Mouse (Mus musculus): Measurements from ENCODE around the gene Cmtm2a. TPM values are rescaled to one million over a fixed set of nuclear protein-coding genes. Genes with fewer than 3 reads are reported as not detected.

Gene Cmtm2a
- polyA plus RNA-seq (2014; fragmentation: Illumina TruSeq; extraction: RNeasy Lipid Tissue Mini Kit (QIAGEN cat#74804); ENCODE audit: low read depth, low replicate concordance): not detected

DNA sequence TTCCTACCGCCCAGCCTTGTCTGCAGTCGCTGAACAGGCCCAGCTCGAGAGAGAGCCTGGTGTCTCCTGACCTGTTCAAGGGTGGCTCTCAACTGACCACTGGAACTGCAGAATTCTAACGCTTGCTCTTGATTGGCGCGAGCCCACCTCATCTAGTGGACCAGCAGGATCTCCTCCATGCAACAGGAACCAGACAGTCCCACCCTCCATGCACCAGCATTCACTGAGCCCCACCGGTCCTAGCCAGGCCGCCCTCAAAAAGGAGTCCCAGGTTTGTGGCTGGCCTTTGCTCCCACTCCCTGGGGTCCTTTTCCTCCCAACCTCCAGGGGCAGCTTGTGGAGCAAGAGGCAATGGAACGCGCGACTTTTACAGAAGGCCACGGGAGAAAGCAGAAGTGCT, at the start of gene Cmtm2a:
Gene Cmtm2a, minus strand, starts transcription at position 101 of the 400 bp plus-strand sequence.

DNA sequence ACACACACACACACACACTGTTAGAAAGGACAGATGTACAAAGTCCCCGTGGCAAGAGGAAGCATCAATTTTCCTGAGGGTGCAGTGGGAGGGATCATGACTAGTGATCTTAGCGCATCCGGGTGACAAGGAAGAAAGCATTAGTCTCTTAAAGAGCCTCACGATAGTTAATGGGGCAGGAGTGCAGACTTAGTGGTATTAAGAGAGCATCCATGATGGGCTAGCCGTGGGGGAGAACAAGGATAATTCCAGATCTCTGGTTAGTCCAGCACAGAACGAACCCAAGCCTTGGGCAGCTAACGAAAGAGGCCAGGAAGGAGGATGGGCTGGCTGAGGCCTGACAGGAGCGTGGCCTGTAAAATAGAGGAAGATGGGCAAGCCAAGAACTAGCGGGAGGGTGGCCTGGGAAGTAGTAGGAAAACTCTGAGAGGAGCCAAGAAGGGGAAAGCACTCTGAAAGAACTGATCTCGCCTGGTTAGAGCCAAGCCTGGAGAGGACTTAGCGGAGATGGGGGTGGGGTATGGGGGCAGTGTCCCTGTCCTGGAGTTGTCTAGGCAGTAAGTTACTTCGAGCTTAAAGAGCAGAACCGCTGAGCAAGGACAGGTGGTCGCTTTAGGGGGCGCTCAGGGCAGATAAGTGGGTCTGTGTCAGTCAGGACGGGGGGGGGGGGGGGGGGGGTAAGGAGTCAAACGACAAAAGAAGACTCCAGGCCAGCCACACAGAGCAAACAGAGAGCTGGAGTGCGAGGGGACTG, 46.4 kb upstream of the Cmtm2a start, which contains the start of gene Cmtm3:
Gene Cmtm3, plus strand, starts transcription at position 182 of the 754 bp plus-strand sequence.

DNA sequence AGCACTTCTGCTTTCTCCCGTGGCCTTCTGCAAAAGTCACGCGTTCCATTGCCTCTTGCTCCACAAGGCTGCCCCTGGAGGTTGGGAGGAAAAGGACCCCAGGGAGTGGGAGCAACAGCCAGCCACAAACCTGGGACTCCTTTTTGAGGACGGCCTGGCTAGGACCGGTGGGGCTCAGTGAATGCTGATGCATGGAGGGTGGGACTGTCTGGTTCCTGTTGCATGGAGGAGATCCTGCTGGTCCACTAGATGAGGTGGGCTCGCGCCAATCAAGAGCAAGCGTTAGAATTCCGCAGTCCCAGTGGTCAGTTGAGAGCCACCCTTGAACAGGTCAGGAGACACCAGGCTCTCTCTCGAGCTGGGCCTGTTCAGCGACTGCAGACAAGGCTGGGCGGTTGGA, 28.9 kb upstream of the Cmtm2a start, which contains the start of gene Cmtm2b:
Gene Cmtm2b, plus strand, starts transcription at position 301 of the 400 bp plus-strand sequence.

DNA sequence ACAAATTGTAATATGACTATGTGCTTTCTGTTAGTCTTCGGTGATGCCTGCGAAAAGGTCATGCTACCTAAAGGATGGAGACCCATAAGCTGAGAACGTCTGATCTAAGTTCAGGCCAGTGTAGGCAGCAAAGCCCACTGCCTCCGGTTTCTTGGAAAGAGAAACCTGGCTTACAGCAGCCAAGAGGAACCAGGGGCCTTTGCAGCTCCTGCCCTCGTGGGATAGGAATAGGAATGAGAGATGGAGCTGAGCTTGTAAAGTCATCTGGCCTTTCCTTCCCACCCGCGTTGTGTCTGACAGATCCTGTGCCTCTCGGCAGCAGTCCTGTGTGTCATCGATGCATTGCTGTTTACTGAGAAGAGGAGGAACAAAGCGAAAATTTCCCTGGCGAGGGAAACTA, 28.3 kb upstream of the Cmtm2a start, which contains the start of gene Gm11020:
Gene Gm11020, plus strand, starts transcription at position 301 of the 400 bp plus-strand sequence.

DNA sequence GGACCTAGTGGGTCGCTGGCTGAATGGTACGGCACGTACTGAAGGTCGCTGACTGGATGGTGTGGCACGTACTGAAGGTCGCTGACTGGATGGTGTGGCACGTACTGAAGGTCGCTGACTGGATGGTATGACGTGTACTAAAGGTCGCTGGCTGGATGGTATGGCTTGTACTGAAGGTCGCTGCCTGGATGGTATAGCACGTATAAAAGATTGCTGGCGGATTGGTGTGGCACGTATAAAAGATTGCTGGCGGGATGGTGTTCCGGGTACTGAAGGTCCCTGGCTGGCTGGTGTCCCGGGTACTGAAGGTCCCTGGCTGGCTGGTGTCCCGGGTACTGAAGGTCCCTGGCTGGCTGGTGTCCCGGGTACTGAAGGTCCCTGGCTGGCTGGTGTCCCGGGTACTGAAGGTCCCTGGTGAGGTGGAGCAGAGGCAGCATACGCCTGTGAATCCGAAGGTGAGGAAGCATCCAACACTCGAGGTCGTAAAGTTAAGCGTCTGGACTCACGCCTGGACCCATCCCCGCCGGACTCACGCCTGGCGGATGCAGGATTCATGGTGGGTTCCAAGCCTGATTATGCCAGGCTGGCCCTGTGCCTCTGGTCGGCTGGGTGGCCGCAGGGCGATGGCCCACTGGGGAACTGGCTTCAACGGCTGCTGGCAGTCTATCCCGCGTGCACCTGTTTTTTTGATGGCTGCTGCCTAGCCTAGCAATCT, 16.6 kb upstream of the Cmtm2a start, which contains the start of the genes Gm45711 and Cmtm1:
Gene Gm45711, minus strand, starts transcription at position 641 of the 715 bp plus-strand sequence.
Gene Cmtm1, minus strand, starts transcription at position 705 of the 715 bp plus-strand sequence.

DNA sequence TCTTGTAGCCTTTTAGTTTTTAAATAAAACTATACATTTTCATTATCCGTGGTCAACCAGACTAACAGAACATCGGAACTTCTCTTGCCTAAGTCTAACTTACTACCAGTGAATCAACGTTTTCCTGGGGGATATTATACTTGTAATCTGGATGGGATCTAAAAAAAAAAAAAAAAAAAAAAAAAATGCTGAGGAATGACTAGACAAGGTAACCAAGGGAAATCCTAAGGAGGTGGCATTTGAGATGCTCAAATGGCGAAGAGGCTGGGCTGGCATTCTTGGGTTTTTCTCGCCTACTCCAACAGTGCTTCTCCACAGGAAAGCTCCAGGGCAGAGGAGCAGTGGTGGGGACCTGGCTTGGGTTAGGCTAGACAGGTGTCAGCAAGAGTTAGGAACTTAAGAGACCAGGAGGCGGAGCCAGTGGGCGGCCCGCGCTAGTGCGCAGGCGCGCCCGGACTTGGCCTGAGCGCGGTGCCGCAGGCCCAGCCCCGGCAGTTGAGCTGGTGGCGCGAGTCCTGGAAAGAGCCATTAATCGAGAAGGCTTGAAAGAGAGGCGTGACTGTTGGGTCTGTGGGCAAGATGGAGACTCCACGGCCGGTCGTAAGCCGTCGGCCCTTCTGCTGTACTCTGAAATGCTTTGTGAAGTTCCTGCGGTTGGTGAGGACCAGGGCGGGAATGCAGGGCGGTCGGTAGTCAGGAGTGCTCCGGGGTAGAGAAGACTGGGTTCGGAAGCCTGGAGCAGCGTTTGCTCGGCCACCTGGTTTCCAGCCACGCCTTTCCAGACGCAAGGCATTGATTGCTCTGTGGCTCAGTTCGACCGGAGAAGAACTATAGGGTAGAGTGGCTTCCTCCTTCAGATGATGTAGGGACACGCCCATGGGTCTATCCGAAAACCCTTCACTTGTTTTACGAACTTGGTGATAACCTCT, 42.3 kb downstream of the Cmtm2a start, which contains the start of gene Cklf:
Gene Cklf, plus strand, starts transcription at position 423 of the 929 bp plus-strand sequence.

DNA sequence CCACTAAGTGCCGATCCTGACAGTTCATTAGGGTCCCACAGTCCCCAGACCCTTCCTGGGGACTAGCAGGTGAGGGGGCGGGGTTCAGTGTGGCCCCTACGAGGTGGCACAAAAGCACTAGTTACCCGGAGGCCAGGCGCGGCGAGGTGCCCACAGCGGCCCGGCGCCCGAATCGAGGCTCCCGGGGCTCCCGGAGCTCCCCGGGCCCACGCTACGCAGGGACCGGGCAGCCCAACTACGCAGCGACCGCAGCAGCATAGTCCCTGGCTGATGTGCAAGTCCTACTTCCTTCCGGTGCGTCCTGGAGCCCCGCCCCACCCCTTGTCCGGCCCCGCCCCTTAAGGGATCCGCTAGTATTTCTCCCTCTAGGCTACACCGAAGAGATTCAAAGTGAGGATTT, 44.7 kb downstream of the Cmtm2a start, which contains the start of gene Tk2:
Gene Tk2, minus strand, starts transcription at position 283 of the 400 bp plus-strand sequence.

Other genes starting within 250 kb of the Cmtm2a start
- gene Cdh5, start 191.6 kb downstream of the Cmtm2a start, polyA plus RNA-seq (2014; fragmentation: Illumina TruSeq; extraction: RNeasy Lipid Tissue Mini Kit (QIAGEN cat#74804); ENCODE audit: low read depth, low replicate concordance): 4.2 TPM
- gene Bean1, start 122.7 kb downstream of the Cmtm2a start, polyA plus RNA-seq (2014; fragmentation: Illumina TruSeq; extraction: RNeasy Lipid Tissue Mini Kit (QIAGEN cat#74804); ENCODE audit: low read depth, low replicate concordance): 1.5 TPM
- gene Tk2, start 44.6 kb downstream of the Cmtm2a start, polyA plus RNA-seq (2014; fragmentation: Illumina TruSeq; extraction: RNeasy Lipid Tissue Mini Kit (QIAGEN cat#74804); ENCODE audit: low read depth, low replicate concordance): 10.3 TPM
- 26.4 TPM for gene Cklf, start 42.3 kb downstream of the Cmtm2a start, polyA plus RNA-seq (2014; fragmentation: Illumina TruSeq; extraction: RNeasy Lipid Tissue Mini Kit (QIAGEN cat#74804); ENCODE audit: low read depth, low replicate concordance)
- not detected for gene Gm45711, start 16.9 kb upstream of the Cmtm2a start, polyA plus RNA-seq (2014; fragmentation: Illumina TruSeq; extraction: RNeasy Lipid Tissue Mini Kit (QIAGEN cat#74804); ENCODE audit: low read depth, low replicate concordance)
- gene Cmtm1, start 17.0 kb upstream of the Cmtm2a start, polyA plus RNA-seq (2014; fragmentation: Illumina TruSeq; extraction: RNeasy Lipid Tissue Mini Kit (QIAGEN cat#74804); ENCODE audit: low read depth, low replicate concordance): not detected
- gene Gm11020, start 28.4 kb upstream of the Cmtm2a start, polyA plus RNA-seq (2014; fragmentation: Illumina TruSeq; extraction: RNeasy Lipid Tissue Mini Kit (QIAGEN cat#74804); ENCODE audit: low read depth, low replicate concordance): not detected
- gene Cmtm2b, start 29.0 kb upstream of the Cmtm2a start, polyA plus RNA-seq (2014; fragmentation: Illumina TruSeq; extraction: RNeasy Lipid Tissue Mini Kit (QIAGEN cat#74804); ENCODE audit: low read depth, low replicate concordance): not detected
- 7.3 TPM for gene Cmtm3, start 46.2 kb upstream of the Cmtm2a start, polyA plus RNA-seq (2014; fragmentation: Illumina TruSeq; extraction: RNeasy Lipid Tissue Mini Kit (QIAGEN cat#74804); ENCODE audit: low read depth, low replicate concordance)
- gene Cmtm4, start 102.6 kb upstream of the Cmtm2a start, polyA plus RNA-seq (2014; fragmentation: Illumina TruSeq; extraction: RNeasy Lipid Tissue Mini Kit (QIAGEN cat#74804); ENCODE audit: low read depth, low replicate concordance): 145 TPM
- 172 TPM for gene Dync1li2, start 149.9 kb upstream of the Cmtm2a start, polyA plus RNA-seq (2014; fragmentation: Illumina TruSeq; extraction: RNeasy Lipid Tissue Mini Kit (QIAGEN cat#74804); ENCODE audit: low read depth, low replicate concordance)
- 1.2 TPM for gene Terb1, start 216.7 kb upstream of the Cmtm2a start, polyA plus RNA-seq (2014; fragmentation: Illumina TruSeq; extraction: RNeasy Lipid Tissue Mini Kit (QIAGEN cat#74804); ENCODE audit: low read depth, low replicate concordance)
- 316 TPM for gene Nae1, start 241.5 kb upstream of the Cmtm2a start, polyA plus RNA-seq (2014; fragmentation: Illumina TruSeq; extraction: RNeasy Lipid Tissue Mini Kit (QIAGEN cat#74804); ENCODE audit: low read depth, low replicate concordance)
- 0.66 TPM for gene Car7, start 241.5 kb upstream of the Cmtm2a start, polyA plus RNA-seq (2014; fragmentation: Illumina TruSeq; extraction: RNeasy Lipid Tissue Mini Kit (QIAGEN cat#74804); ENCODE audit: low read depth, low replicate concordance)